Mouse (Mus musculus): ENCODE results near the gene Bco2. TPM values are rescaled to one million over a fixed set of nuclear protein-coding genes. Genes with fewer than 3 reads are reported as not detected.

Bco2 gene
- total RNA-seq, 2 experiments from 2014 or later = 0.36 TPM; not detected in 1

Other genes with a start within 250 kb of the Bco2 start
- gene Rpl10-ps3, start 210.2 kb downstream of the Bco2 start, total RNA-seq (2021) = 100 to 1,000 TPM; 347 to 480 TPM
- not detected for gene Plet1, start 60.7 kb downstream of the Bco2 start, total RNA-seq (2021)
- 10 to 100 TPM in 1 of 2 experiments, 1 to 10 TPM in 1; 9.5 to 10.0 TPM for gene Pts, start 26.5 kb downstream of the Bco2 start, total RNA-seq (2021)
- 1 to 10 TPM in 1 of 2 experiments, under 1 TPM in 1; 0.87 to 1.4 TPM for gene Il18, start 354 bp downstream of the Bco2 start, total RNA-seq (2021)
- not detected for gene Tex12, start 6.1 kb upstream of the Bco2 start, total RNA-seq (2021)
- gene Sdhd, start 48.6 kb upstream of the Bco2 start, total RNA-seq (2021) = 100 to 1,000 TPM; 313 to 336 TPM
- 100 to 1,000 TPM; 184 to 202 TPM for gene Timm8b, start 48.7 kb upstream of the Bco2 start, total RNA-seq (2021)
- gene Pih1d2, start 62.1 kb upstream of the Bco2 start, total RNA-seq (2021) = under 1 TPM in 1 of 2 experiments, not detected in 1; 0.96 TPM
- 10 to 100 TPM in 1 of 2 experiments, 1 to 10 TPM in 1; 8.1 to 11.4 TPM for gene Nkapd1, start 62.3 kb upstream of the Bco2 start, total RNA-seq (2021)
- gene Dlat, start 104.6 kb upstream of the Bco2 start, total RNA-seq (2021) = 100 to 1,000 TPM; 207 to 232 TPM
- 1 to 10 TPM; 1.4 to 3.5 TPM for gene Dixdc1, start 184.3 kb upstream of the Bco2 start, total RNA-seq (2021)
- gene 2310030G06Rik, start 191.4 kb upstream of the Bco2 start, total RNA-seq (2021) = 1 to 10 TPM; 1.8 to 4.2 TPM
- gene Cryab, start 196.1 kb upstream of the Bco2 start, total RNA-seq (2021) = 1,000 to 10,000 TPM; 1,018 to 1,083 TPM
- 100 to 1,000 TPM; 118 to 134 TPM for gene Hspb2, start 197.2 kb upstream of the Bco2 start, total RNA-seq (2021)
- 1 to 10 TPM; 4.3 to 4.6 TPM for gene Fdxacb1, start 213.1 kb upstream of the Bco2 start, total RNA-seq (2021)
- 10 to 100 TPM in 1 of 2 experiments, 1 to 10 TPM in 1; 7.1 to 10.2 TPM for gene Alg9, start 219.8 kb upstream of the Bco2 start, total RNA-seq (2021)
- 10 to 100 TPM in 1 of 2 experiments, 1 to 10 TPM in 1; 9.8 to 11.2 TPM for gene 1110032A03Rik, start 220.3 kb upstream of the Bco2 start, total RNA-seq (2021)

All from gastrocnemius, postnatal 36 days (tissue).